Mouse (Mus musculus) intestine, postnatal 0 days (tissue): ENCODE data around the gene Mkln1. TPM values are rescaled to one million over a fixed set of nuclear protein-coding genes. Genes with fewer than 3 reads are reported as not detected.

ENCODE experiments used
- ATAC-seq: fragments of 200-750 bp; cut with Nextera tagmentation; 2 replicates; pipeline ENCODE4 v1.8.0; 2017; ENCODE audit warnings: mild to moderate bottlenecking, moderate TSS enrichment, moderate library complexity
- H3K27ac ChIP-seq: fragments of 300-500 bp; sonication (generic); 2 replicates; pipeline ENCODE4 v1.5.1; 2014; ENCODE audit warnings: mild to moderate bottlenecking, low read depth, low read length, moderate library complexity
- H3K27me3 ChIP-seq: fragments of 300-500 bp; sonication (generic); replicated peaks from 2 replicates; pipeline ENCODE4 v1.6.1; 2014; ENCODE audit warnings: low read length, mixed read lengths; ENCODE audit not compliant: control insufficient read depth, insufficient read depth
- H3K36me3 ChIP-seq: fragments of 300-500 bp; sonication (generic); 2 replicates; pipeline ENCODE4 v1.6.1; 2014; ENCODE audit warnings: mild to moderate bottlenecking, moderate library complexity; ENCODE audit not compliant: control insufficient read depth, insufficient read depth
- H3K4me1 ChIP-seq: fragments of 300-500 bp; sonication (generic); replicated peaks from 2 replicates; pipeline ENCODE4 v1.6.1; 2014; ENCODE audit warnings: antibody characterized with exemption, low read length, mixed read lengths; ENCODE audit not compliant: control insufficient read depth, insufficient read depth
- H3K4me2 ChIP-seq: fragments of 300-500 bp; sonication (generic); replicated peaks from 2 replicates; pipeline ENCODE4 v1.6.1; 2014; ENCODE audit warnings: low read depth, mild to moderate bottlenecking, moderate library complexity
- H3K4me3 ChIP-seq: fragments of 300-500 bp; sonication (generic); 2 replicates; pipeline ENCODE4 v1.5.1; 2014; ENCODE audit warnings: low read depth, low read length
- H3K9ac ChIP-seq: fragments of 300-500 bp; sonication (generic); 2 replicates; pipeline ENCODE4 v1.6.1; 2014; ENCODE audit warnings: mild to moderate bottlenecking, low read depth, low read length
- H3K9me3 ChIP-seq: fragments of 300-500 bp; sonication (generic); 2 replicates; pipeline ENCODE4 v1.6.1; 2016; ENCODE audit warnings: mixed run types; ENCODE audit not compliant: control insufficient read depth
- CTCF ChIP-seq: sonication (generic); IDR thresholded peaks from 2 replicates; pipeline ENCODE4 v1.5.1; 2016; ENCODE audit warnings: low read depth, mild to moderate bottlenecking, control low read depth, antibody characterized with exemption, moderate library complexity
- WGBS: fragments of 180-500 bp; shearing (Covaris S2); extraction: QIAGEN DNeasy Blood & Tissue Kit; methylation state at CpG from one replicate; pipeline ENCODE4 v1.1.7; 2014; 5-methylcytosine and 5-hydroxymethylcytosine counted together
- polyA plus RNA-seq: library from polyadenylated mRNA; unstranded; fragments of >200 nt; fragmentation: Nextera tagmentation; extraction: Ambion mirVana; gene quantifications from 2 replicates; pipeline ENCODE4 v1.2.1, GENCODE M21; 2015

Mkln1 gene
- polyA plus RNA-seq, 1 experiment from 2014 or later = 109 TPM

DNA sequence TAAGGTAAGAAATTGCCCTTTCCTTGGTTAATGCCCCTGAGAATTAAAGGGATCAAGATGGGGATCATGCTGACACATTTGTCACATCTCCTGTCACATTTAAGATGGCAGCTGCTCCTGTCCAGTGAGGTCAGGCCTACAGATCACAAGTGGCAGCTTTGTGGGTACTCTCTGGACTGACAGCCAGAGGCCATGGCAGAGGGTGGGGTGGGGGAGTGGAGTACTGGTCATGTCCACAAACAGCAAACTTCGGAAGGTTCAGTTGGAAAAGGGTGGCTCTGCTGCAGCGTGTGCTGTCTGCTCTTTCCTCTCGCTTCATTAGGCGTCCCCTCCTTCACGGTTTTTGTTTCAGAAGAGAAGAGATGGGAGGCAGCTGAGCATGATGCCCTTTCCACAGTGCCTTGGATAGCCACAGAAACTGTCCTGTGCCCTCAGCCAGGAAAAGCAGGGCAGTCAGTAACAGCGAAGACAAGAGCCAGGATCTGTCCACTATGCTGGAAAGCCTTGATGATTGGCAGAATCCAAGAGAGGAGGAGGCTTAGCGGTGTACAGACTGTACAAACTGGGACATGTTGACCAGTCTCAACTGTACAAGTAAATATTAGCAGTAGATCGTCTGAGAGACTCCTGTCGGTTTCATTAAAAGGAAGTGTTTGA is 119.3 kb downstream of the Mkln1 start:
- H3K27ac ChIP-seq = peak overlapping the region; percentile 17; the same call in 1 of the 2 replicates
- ATAC-seq = 0 out of 2 replicates have a peak, but pooled peaks have one; percentile 7
- WGBS = 62% methylated on average over 9 of the region's 9 CpGs

DNA sequence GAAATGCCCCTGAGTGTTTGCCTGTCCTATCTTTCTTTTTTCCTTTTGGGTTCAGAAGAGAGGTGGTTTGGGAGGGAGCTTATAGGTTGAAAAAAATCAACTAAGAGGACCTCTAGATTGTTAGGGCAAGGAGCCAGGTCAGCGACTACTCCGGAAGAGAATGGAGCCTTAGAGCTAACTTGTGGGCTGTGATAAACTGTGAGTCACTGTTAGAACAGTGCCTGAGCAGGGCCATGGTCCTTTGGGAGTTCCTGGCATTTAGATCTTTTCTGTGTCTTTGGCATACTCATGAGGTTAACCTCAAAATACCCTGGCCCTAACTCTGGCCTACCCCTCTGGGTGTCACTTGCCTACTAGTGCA is 119.8 kb downstream of the Mkln1 start:
- no peak for ATAC-seq
- no peak for TF ChIP-seq CTCF
- WGBS = 56% methylated on average over 2 of the region's 2 CpGs
- Histone ChIP-seq H3K4me1 (peaks cover 4% of the 10 kb centered on the region; the same call in 1 of the 2 replicates), H3K4me2 (no peak overlapping the region), H3K9me3 (no peaks in the 10 kb centered on the region), H3K36me3 (no peaks in the 10 kb centered on the region; the same call in 1 of the 2 replicates), H3K9ac (no peak overlapping the region), H3K27ac (peak overlapping the region; percentile 17; the same call in 1 of the 2 replicates), H3K27me3 (no peaks in the 10 kb centered on the region), H3K4me3 (no peak overlapping the region)

More for the DNA sequence above, 119.3 kb downstream of the Mkln1 start:
- Histone ChIP-seq H3K4me3 (no peak overlapping the region), H3K9ac (no peak overlapping the region), H3K4me2 (no peak overlapping the region), H3K4me1 (peaks cover 3% of the 10 kb centered on the region; the same call in 1 of the 2 replicates), H3K9me3 (no peaks in the 10 kb centered on the region), H3K36me3 (no peaks in the 10 kb centered on the region; the same call in 1 of the 2 replicates), H3K27me3 (no peaks in the 10 kb centered on the region)
- TF ChIP-seq CTCF = no peak

GRCm38 (mm10) chr6:31519001-31519471 is 120.5 kb downstream of the Mkln1 start:
- Histone ChIP-seq H3K4me1 (peaks cover 4% of the 10 kb centered on the region; the same call in 1 of the 2 replicates), H3K27me3 (no peaks in the 10 kb centered on the region), H3K9ac (no peak overlapping the region), H3K4me2 (no peak overlapping the region), H3K27ac (0 out of 2 replicates have a peak overlapping the region, but pooled peaks have one; percentile 17), H3K4me3 (no peak overlapping the region), H3K9me3 (no peaks in the 10 kb centered on the region), H3K36me3 (peaks cover under 1% of the 10 kb centered on the region; the same call in 1 of the 2 replicates)
- 69% methylated on average over 8 of the region's 8 CpGs for WGBS
- TF ChIP-seq CTCF = peak; percentile 69
- ATAC-seq = no peak

DNA sequence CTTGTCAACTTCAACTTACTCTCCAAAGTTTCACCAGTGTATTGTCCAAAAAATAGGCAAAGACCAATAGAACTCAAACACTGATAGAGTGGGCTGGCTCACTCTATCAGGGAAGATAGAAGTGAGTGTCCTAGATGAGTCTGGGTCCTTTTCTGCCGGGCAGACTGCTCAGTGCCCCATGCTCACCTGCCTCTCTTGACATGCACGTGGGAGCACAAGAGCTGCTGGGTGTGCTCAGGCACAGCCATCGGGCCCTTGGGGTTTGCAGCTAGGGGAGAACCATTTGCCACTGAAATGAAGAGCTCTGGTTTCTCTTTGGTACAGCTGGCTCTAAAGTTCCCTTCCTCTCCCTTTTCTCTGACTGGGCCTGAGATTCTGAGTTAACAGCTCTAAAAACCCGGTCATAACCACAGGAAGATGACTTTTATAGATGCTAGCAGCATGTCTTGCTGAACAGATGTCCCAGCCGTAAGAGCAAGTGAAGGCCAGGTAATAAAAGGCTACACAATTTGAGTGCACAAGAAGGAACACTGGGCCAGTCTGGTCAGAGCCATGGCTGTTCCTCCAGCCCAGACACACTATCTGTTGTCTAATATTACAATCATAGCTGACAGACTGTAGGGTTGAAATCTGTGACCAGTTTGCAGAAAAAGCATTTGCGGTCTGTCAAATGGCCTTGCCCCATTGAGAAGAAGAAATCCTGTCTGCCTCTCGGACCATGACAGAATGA is 122.1 kb downstream of the Mkln1 start:
- peaks cover 4% of the 10 kb centered on the region; the same call in 1 of the 2 replicates for H3K4me1 ChIP-seq
- H3K4me3 ChIP-seq = no peak overlapping the region
- no peak overlapping the region for H3K27ac ChIP-seq
- no peak overlapping the region for H3K4me2 ChIP-seq
- H3K9me3 ChIP-seq = no peaks in the 10 kb centered on the region
- ATAC-seq = no peak
- peaks cover 14% of the 10 kb centered on the region; the same call in 1 of the 2 replicates for H3K36me3 ChIP-seq
- H3K9ac ChIP-seq = no peak overlapping the region
- TF ChIP-seq CTCF = no peak
- H3K27me3 ChIP-seq = no peaks in the 10 kb centered on the region
- WGBS = 67% methylated on average over 7 of the region's 7 CpGs

DNA sequence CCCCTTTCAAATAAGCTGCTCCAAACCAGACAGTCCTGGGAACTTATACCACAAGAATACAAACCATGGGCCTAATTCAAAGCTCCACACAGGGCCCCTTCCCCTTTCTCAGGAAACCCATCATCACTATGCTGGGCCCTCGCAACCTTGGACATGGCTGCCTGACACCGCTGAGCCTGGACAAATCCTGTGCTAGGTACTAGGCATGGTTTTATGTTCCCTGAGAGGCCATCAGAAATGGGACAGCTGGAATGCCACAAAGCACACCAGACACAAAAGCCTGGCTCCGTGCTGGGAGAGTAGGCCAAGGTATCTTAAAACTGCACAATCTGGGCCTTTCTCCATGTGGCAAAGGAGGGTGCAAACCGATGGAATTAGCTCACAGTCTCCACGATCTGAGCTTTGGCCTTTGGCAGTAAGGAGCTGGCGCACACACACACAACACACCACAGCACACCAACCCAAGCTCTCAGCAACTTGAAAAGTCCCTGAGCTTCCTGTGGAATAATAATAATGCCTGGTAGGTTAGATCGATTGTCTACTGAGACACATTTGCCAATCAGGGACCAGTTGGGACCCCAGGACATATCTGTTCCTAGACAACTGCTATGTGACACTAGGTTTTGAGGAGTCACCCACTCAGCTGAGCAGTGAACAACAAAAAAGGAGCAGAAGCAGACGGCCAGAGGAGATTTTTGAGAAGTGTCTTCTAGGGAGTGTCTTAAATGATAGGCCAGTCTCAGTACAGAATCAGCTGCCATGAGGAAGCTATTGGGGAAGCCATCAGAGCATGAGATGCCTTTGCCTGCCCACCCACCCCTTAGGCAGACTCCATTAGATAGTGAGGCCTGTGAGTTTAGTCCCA is 123.2 kb downstream of the Mkln1 start:
- H3K4me1 ChIP-seq = peaks cover 4% of the 10 kb centered on the region; the same call in 1 of the 2 replicates
- no peaks in the 10 kb centered on the region for H3K27me3 ChIP-seq
- no peaks in the 10 kb centered on the region for H3K9me3 ChIP-seq
- no peak overlapping the region for H3K4me3 ChIP-seq
- no peak for TF ChIP-seq CTCF
- no peak for ATAC-seq
- WGBS = 81% methylated on average over 8 of the region's 8 CpGs
- H3K36me3 ChIP-seq = peaks cover 18% of the 10 kb centered on the region; the same call in 1 of the 2 replicates
- no peak overlapping the region for H3K9ac ChIP-seq
- H3K27ac ChIP-seq = 0 out of 2 replicates have a peak overlapping the region, but pooled peaks have one; percentile 5
- no peak overlapping the region for H3K4me2 ChIP-seq
